Mouse (Mus musculus): ENCODE measurements around the gene Eif3l. TPM values are rescaled to one million over a fixed set of nuclear protein-coding genes. Genes with fewer than 3 reads are reported as not detected.
"Not testable (repeated sequence)": the region's sequence is repeated elsewhere in the genome, so short reads cannot be mapped to it uniquely, and the experiment has no call there.

Gene Eif3l
- total and polyA plus RNA-seq, 3 experiments = 63.9 to 90.3 (median 69.2) TPM

- Histone ChIP-seq H3K9ac (ENCODE audit: low read depth, low read length) (peak within 1 kb of the TSS; percentile 96), H3K79me2 (replicated peaks; ENCODE audit: control insufficient read depth, insufficient read depth, low read length) (no peaks in the 10 kb centered on the region), H3K36me3 (ENCODE audit: control insufficient read depth, insufficient read depth, low read length) (no peaks in the 10 kb centered on the region), H3K27me3 (ENCODE audit: control insufficient read depth, insufficient read depth, low read length) (no peaks in the 10 kb centered on the region), H3K27ac (peak within 1 kb of the TSS; percentile 99), H3K4me3 (peak within 1 kb of the TSS; percentile 66), H3K4me1 (ENCODE audit: control insufficient read depth, insufficient read depth, low read length) (peaks cover 3% of the 10 kb centered on the region)
- TF ChIP-seq EP300 (IDR thresholded peaks at IDR 0.05; ENCODE audit: insufficient read depth, low read depth, low read length) (no peak), CTCF (IDR thresholded peaks at IDR 0.05) (no peak), POLR2A (IDR thresholded peaks at IDR 0.05; ENCODE audit: insufficient read depth, low read depth, low read length) (peak; percentile 82)
- intact Hi-C loops (cut with DNase I) = loop anchor here (2.0 to 5.0 kb wide), 2 partner anchors 35 to 116 kb away; partner anchors contain the start of genes Ankrd54 and Pdxp
- DNase-seq = peak; percentile 95 to 97
- WGBS = under 1% methylated on average over 57 of the region's 58 CpGs
Measured at GRCm38 (mm10) chr15:79028237-79028738, 46.7 kb upstream of the Eif3l start, which contains the start of gene H1f0. Gene H1f0, plus strand, starts transcription at chr15:79028450.

- H3K4me1 ChIP-seq (ENCODE audit: control insufficient read depth, insufficient read depth, low read length) = peaks cover 3% of the 10 kb centered on the region
- intact Hi-C loops (cut with DNase I) = loop anchor here (2.0 to 5.0 kb wide), 2 partner anchors 34 to 117 kb away; partner anchors contain the start of genes Ankrd54 and Pdxp
- H3K27ac ChIP-seq = peak overlapping the region; percentile 99
- no peaks in the 10 kb centered on the region for H3K79me2 ChIP-seq (replicated peaks; ENCODE audit: control insufficient read depth, insufficient read depth, low read length)
- H3K4me3 ChIP-seq = peak overlapping the region; percentile 66
- no peak for DNase-seq
- H3K9ac ChIP-seq (ENCODE audit: low read depth, low read length) = peak overlapping the region; percentile 96
- TF ChIP-seq EP300 (IDR thresholded peaks at IDR 0.05; ENCODE audit: insufficient read depth, low read depth, low read length) (no peak), CTCF (IDR thresholded peaks at IDR 0.05) (no peak), POLR2A (IDR thresholded peaks at IDR 0.05; ENCODE audit: insufficient read depth, low read depth, low read length) (no peak)
- WGBS = 7% methylated on average over 16 of the region's 16 CpGs
- no peaks in the 10 kb centered on the region for H3K27me3 ChIP-seq (ENCODE audit: control insufficient read depth, insufficient read depth, low read length)
- no peaks in the 10 kb centered on the region for H3K36me3 ChIP-seq (ENCODE audit: control insufficient read depth, insufficient read depth, low read length)
Measured at GRCm38 (mm10) chr15:79028823-79029484, 46.0 kb upstream of the Eif3l start.

- DNase-seq = no peak
- intact Hi-C loops (cut with DNase I) = loop anchor here (2.0 to 5.0 kb wide), 2 partner anchors 33 to 117 kb away; partner anchors contain the start of genes Ankrd54 and Pdxp
- Histone ChIP-seq H3K79me2 (replicated peaks; ENCODE audit: control insufficient read depth, insufficient read depth, low read length) (no peaks in the 10 kb centered on the region), H3K4me3 (peak overlapping the region; percentile 66), H3K36me3 (ENCODE audit: control insufficient read depth, insufficient read depth, low read length) (no peaks in the 10 kb centered on the region), H3K27ac (peak overlapping the region; percentile 99), H3K9ac (ENCODE audit: low read depth, low read length) (peak overlapping the region; percentile 57), H3K4me1 (ENCODE audit: control insufficient read depth, insufficient read depth, low read length) (peaks cover 3% of the 10 kb centered on the region), H3K27me3 (ENCODE audit: control insufficient read depth, insufficient read depth, low read length) (no peaks in the 10 kb centered on the region)
- TF ChIP-seq CTCF (IDR thresholded peaks at IDR 0.05) (no peak), POLR2A (IDR thresholded peaks at IDR 0.05; ENCODE audit: insufficient read depth, low read depth, low read length) (no peak), EP300 (IDR thresholded peaks at IDR 0.05; ENCODE audit: insufficient read depth, low read depth, low read length) (no peak)
- 3% methylated on average over 11 of the region's 11 CpGs for WGBS
Measured at GRCm38 (mm10) chr15:79029519-79030241, 45.3 kb upstream of the Eif3l start.

GRCm38 (mm10) chr15:79030551-79031435 lies 44.2 kb upstream of the Eif3l start:
- H3K4me1 ChIP-seq (ENCODE audit: control insufficient read depth, insufficient read depth, low read length) = peaks cover 3% of the 10 kb centered on the region
- H3K9ac ChIP-seq (ENCODE audit: low read depth, low read length) = peak overlapping the region; percentile 74
- H3K4me3 ChIP-seq = peak overlapping the region; percentile 66
- TF ChIP-seq CTCF (IDR thresholded peaks at IDR 0.05) (no peak), POLR2A (IDR thresholded peaks at IDR 0.05; ENCODE audit: insufficient read depth, low read depth, low read length) (peak; percentile 81)
- WGBS = 3% methylated on average over 52 of the region's 52 CpGs
- H3K36me3 ChIP-seq (ENCODE audit: control insufficient read depth, insufficient read depth, low read length) = no peaks in the 10 kb centered on the region
- peak; percentile 90 to 95 for DNase-seq
- H3K79me2 ChIP-seq (replicated peaks; ENCODE audit: control insufficient read depth, insufficient read depth, low read length) = no peaks in the 10 kb centered on the region
- intact Hi-C loops (cut with DNase I) = no loop called here
- H3K27ac ChIP-seq = peak overlapping the region; percentile 99
- H3K27me3 ChIP-seq (ENCODE audit: control insufficient read depth, insufficient read depth, low read length) = no peaks in the 10 kb centered on the region

GRCm38 (mm10) chr15:79031908-79032307 lies 43.1 kb upstream of the Eif3l start:
- H3K36me3 ChIP-seq (ENCODE audit: control insufficient read depth, insufficient read depth, low read length); H3K79me2 ChIP-seq (replicated peaks; ENCODE audit: control insufficient read depth, insufficient read depth, low read length); H3K4me1 ChIP-seq (ENCODE audit: control insufficient read depth, insufficient read depth, low read length); H3K9ac ChIP-seq (ENCODE audit: low read depth, low read length); intact Hi-C loops (cut with DNase I); H3K27ac ChIP-seq; H3K4me3 ChIP-seq; DNase-seq; H3K27me3 ChIP-seq (ENCODE audit: control insufficient read depth, insufficient read depth, low read length): not testable (repeated sequence)
- 94% methylated on average over 5 of the region's 5 CpGs for WGBS

All from heart, adult 2 months (tissue).